Comparison of ENCODE assay signal across 21 mouse cellular contexts in genomic region chr2:157450905-157451304, GRCm38 (mm10). TPM values are rescaled to one million over a fixed set of nuclear protein-coding genes. Genes with fewer than 3 reads are reported as not detected.
DNase-seq lines count a peak whose midpoint lies in the region; ATAC-seq and TF ChIP-seq lines count a peak whose summit lies in the region.
"Had no signal": no experiment of that assay in that cellular context is flagged by ENCODE, and none has a peak within 500 bp of the region (broad histone marks: within the 10 kb centered on the region; RNA-seq: fewer than 3 reads in every experiment).

No protein-coding gene starts in this region.

- no peak for TF ChIP-seq EP300 in lung, postnatal 0 days (IDR thresholded peaks at IDR 0.05)

- H3K9ac ChIP-seq in lung, postnatal 0 days (replicated peaks; ENCODE audit: low read depth) = no peak overlapping the region
- H3K9ac ChIP-seq in neural tube, embryonic 15.5 days (replicated peaks) = 0 out of 2 replicates have a peak overlapping the region, but pooled peaks have one; percentile 5
- no peak overlapping the region for H3K9ac ChIP-seq in kidney, embryonic 14.5 days (ENCODE audit: low read depth, low read length)
- H3K9ac ChIP-seq: heart, embryonic 13.5 days; hindbrain, embryonic 12.5 days had no signal

- no peaks in the 10 kb centered on the region for H3K36me3 ChIP-seq in lung, postnatal 0 days (ENCODE audit: insufficient read depth, low read length)
- H3K36me3 ChIP-seq in neural tube, embryonic 15.5 days = peaks cover 18% of the 10 kb centered on the region
- H3K36me3 ChIP-seq in kidney, embryonic 14.5 days (ENCODE audit: control insufficient read depth, insufficient read depth, low read length) = peaks cover 15% of the 10 kb centered on the region; the same call in 1 of the 2 replicates

- H3K27ac ChIP-seq in lung, postnatal 0 days (ENCODE audit: low read length) = peak overlapping the region; percentile 62
- H3K27ac ChIP-seq in neural tube, embryonic 15.5 days (replicated peaks) = no peak overlapping the region
- no peak overlapping the region for H3K27ac ChIP-seq in kidney, embryonic 14.5 days (ENCODE audit: low read depth, low read length)
- H3K27ac ChIP-seq: gastrocnemius, adult 2 months; heart, embryonic 13.5 days; hindbrain, embryonic 12.5 days had no signal

- 84% methylated on average over 3 of the region's 3 CpGs for WGBS in lung, postnatal 0 days
- 92% methylated on average over 3 of the region's 3 CpGs for WGBS in neural tube, embryonic 15.5 days
- 88% methylated on average over 3 of the region's 3 CpGs for WGBS in kidney, embryonic 14.5 days

- TF ChIP-seq CTCF in lung, postnatal 0 days (IDR thresholded peaks at IDR 0.05) = no peak

- no peaks in the 10 kb centered on the region for H3K4me1 ChIP-seq in lung, postnatal 0 days (ENCODE audit: insufficient read depth, low read depth, low read length)
- no peaks in the 10 kb centered on the region for H3K4me1 ChIP-seq in neural tube, embryonic 15.5 days
- H3K4me1 ChIP-seq in kidney, embryonic 14.5 days (ENCODE audit: control insufficient read depth, insufficient read depth, low read length) = no peaks in the 10 kb centered on the region
- H3K4me1 ChIP-seq: hindbrain, embryonic 12.5 days had no signal

- no peak overlapping the region for H3K4me3 ChIP-seq in lung, postnatal 0 days (ENCODE audit: low read depth, low read length)
- H3K4me3 ChIP-seq in neural tube, embryonic 15.5 days (replicated peaks) = no peak overlapping the region
- no peak overlapping the region for H3K4me3 ChIP-seq in kidney, embryonic 14.5 days (ENCODE audit: low read length)
- H3K4me3 ChIP-seq: erythroblast, embryonic 14.5 days; forebrain, embryonic 10.5 days; gastrocnemius, adult 2 months; heart, embryonic 13.5 days; hindbrain, embryonic 12.5 days had no signal

- H3K27me3 ChIP-seq in lung, postnatal 0 days (replicated peaks; ENCODE audit: insufficient read depth, low read length) = no peaks in the 10 kb centered on the region
- no peaks in the 10 kb centered on the region for H3K27me3 ChIP-seq in neural tube, embryonic 15.5 days (replicated peaks)
- H3K27me3 ChIP-seq in kidney, embryonic 14.5 days (ENCODE audit: control insufficient read depth, insufficient read depth, low read length) = no peaks in the 10 kb centered on the region
- H3K27me3 ChIP-seq: heart, embryonic 13.5 days; hindbrain, embryonic 12.5 days had no signal

- DNase-seq in lung, postnatal 0 days (ENCODE audit: low spot score) = no peak
- DNase-seq in lung, postnatal 25 days (ENCODE audit: low spot score) = no peak
- DNase-seq in 3T3-L1 (ENCODE audit: low read depth, low spot score) (peak; percentile 30), NIH3T3 (ENCODE audit: low read depth) (peak; percentile 27)
- no peak for DNase-seq in heart, postnatal 14 days
- DNase-seq: adrenal gland, postnatal 14 days; cerebellum, adult 11-12 months; cerebellum, adult 9-10 months; cerebellum, postnatal 25 days; gastrocnemius, adult 2 months; gastrocnemius, postnatal 36 days; heart, adult 11 months; heart, postnatal 4 days had no signal

- no peak overlapping the region for H3K4me2 ChIP-seq in lung, postnatal 0 days (replicated peaks; ENCODE audit: low read depth, low read length)
- H3K4me2 ChIP-seq in neural tube, embryonic 15.5 days = no peak overlapping the region
- no peak overlapping the region for H3K4me2 ChIP-seq in kidney, embryonic 14.5 days (replicated peaks; ENCODE audit: low read depth, low read length)
- H3K4me2 ChIP-seq: heart, embryonic 13.5 days; hindbrain, embryonic 12.5 days had no signal

- no peaks in the 10 kb centered on the region for H3K9me3 ChIP-seq in lung, postnatal 0 days (ENCODE audit: low read length)
- H3K9me3 ChIP-seq in neural tube, embryonic 15.5 days (replicated peaks) = no peaks in the 10 kb centered on the region
- H3K9me3 ChIP-seq in kidney, embryonic 14.5 days (ENCODE audit: control insufficient read depth, low read length) = no peaks in the 10 kb centered on the region
- H3K9me3 ChIP-seq: forebrain, embryonic 10.5 days; heart, embryonic 13.5 days; hindbrain, embryonic 12.5 days had no signal

- intact Hi-C loops in heart, postnatal 14 days (cut with DNase I) = no loop called here

- no peak for ATAC-seq in lung, postnatal 0 days
- ATAC-seq in neural tube, embryonic 15.5 days (ENCODE audit: low FRiP score) = no peak
- no peak for ATAC-seq in kidney, embryonic 14.5 days (ENCODE audit: low FRiP score, low TSS enrichment)
- ATAC-seq: forebrain, embryonic 14.5 days; hindbrain, embryonic 16.5 days had no signal

RNA-seq across cellular contexts. Expression of gene Src, which starts 32.7 kb away (rescaled TPM):
- 16.4 and 18.2 TPM in 2 replicates for polyA plus RNA-seq in lung, postnatal 0 days (2015; fragmentation: Nextera tagmentation; extraction: Ambion mirVana)
- polyA plus RNA-seq in neural tube, embryonic 15.5 days (2015; fragmentation: Nextera tagmentation; extraction: Ambion mirVana) = 25.4 and 33.0 TPM in 2 replicates
- 13.5 and 17.5 TPM in 2 replicates for polyA plus RNA-seq in kidney, embryonic 14.5 days (2014; fragmentation: Nextera tagmentation; extraction: Ambion mirVana)
- total RNA-seq in heart, postnatal 14 days (2021) = 1 to 10 TPM; 5.5 to 6.9 TPM

Comparison
In these comparisons a context has a peak if more than half of its experiments do, and no peak if none do; other contexts are left out.
1. DNase-seq: peak in 3T3-L1 (single experiment) and NIH3T3 (single experiment); none in lung, postnatal 0 days (single experiment), lung, postnatal 25 days (single experiment) and heart, postnatal 14 days (0 of 2).